Mouse (Mus musculus) heart, postnatal 4 days (tissue): ENCODE results near the gene Cd300a. TPM values are rescaled to one million over a fixed set of nuclear protein-coding genes. Genes with fewer than 3 reads are reported as not detected.

ENCODE experiments used
- DNase-seq: peaks from one replicate; pipeline ENCODE4 v3.0.0; 2021
- total RNA-seq, 2 experiments: library from RNA; stranded (reverse); gene quantifications; 2 replicates each; pipeline ENCODE4 v1.2.3; 2021

The Cd300a gene
- total RNA-seq = under 1 TPM; 0.79 to 0.83 TPM

DNA sequence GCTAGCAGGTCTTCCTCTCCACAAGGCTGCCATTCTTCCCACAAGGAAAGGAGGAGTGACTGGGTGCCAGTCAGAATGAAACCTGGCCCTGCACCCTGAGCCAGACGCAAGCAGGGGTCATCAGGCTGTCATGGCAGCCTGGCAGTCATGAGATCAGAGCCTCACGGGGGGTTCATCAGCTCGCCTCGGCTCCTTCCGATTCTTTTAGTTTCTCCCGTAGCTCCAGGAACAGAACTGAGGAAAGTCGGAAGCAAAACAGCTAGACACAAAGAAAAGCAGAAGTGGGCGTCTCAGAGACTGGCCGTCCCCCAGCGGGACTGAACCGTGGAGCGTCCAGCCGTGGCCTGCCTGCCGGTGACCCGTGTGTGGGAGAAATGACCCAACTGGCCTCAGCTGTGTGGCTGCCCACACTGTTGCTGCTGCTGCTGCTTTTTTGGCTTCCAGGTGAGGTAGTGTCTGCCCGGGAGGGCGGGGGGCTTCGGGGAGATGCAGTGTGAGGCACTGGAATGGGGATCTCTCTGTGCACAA, at the start of gene Cd300a:
TSS of gene Cd300a (plus strand) at position 51 of the 528 bp plus-strand sequence.
- DNase-seq = no peak

GRCm38 (mm10) chr11:114843818-114844463, 45.9 kb upstream of the Cd300a start:
- peak; percentile 71 for DNase-seq

GRCm38 (mm10) chr11:114844464-114845220, 45.2 kb upstream of the Cd300a start:
- no peak for DNase-seq

GRCm38 (mm10) chr11:114846336-114846735, 43.5 kb upstream of the Cd300a start:
- no peak for DNase-seq

GRCm38 (mm10) chr11:114847008-114847407, 42.8 kb upstream of the Cd300a start:
- DNase-seq = no peak

DNA sequence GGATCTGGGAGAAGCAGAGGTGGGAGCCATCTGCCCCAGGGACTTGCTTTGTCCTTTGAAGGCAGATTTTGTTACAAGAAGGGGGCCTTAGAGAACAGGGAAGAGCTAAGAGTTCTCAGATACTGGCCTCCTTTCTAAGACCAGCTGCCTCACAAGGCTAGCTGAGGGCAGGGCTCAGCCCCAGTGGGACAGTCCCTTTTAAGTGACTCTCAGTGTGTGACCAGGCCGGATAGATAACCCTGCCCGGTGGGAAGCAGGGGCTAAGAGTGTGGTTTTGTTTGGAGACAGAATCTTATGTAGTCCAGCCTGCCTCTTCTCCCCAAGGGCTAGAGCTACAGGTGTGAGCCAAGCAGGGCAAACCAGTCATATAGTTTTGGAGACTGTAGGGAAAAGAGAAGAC, 40.3 kb upstream of the Cd300a start:
- no peak for DNase-seq

- no peak for DNase-seq
Observed at GRCm38 (mm10) chr11:114850066-114850451, 39.8 kb upstream of the Cd300a start.

- peak; percentile 57 for DNase-seq
Observed at GRCm38 (mm10) chr11:114850452-114851268, 39.2 kb upstream of the Cd300a start, which contains the start of gene Gprc5c. Gene Gprc5c (plus strand): TSS chr11:114851152.

- DNase-seq = no peak
Observed at GRCm38 (mm10) chr11:114851269-114851607, 38.6 kb upstream of the Cd300a start.

DNA sequence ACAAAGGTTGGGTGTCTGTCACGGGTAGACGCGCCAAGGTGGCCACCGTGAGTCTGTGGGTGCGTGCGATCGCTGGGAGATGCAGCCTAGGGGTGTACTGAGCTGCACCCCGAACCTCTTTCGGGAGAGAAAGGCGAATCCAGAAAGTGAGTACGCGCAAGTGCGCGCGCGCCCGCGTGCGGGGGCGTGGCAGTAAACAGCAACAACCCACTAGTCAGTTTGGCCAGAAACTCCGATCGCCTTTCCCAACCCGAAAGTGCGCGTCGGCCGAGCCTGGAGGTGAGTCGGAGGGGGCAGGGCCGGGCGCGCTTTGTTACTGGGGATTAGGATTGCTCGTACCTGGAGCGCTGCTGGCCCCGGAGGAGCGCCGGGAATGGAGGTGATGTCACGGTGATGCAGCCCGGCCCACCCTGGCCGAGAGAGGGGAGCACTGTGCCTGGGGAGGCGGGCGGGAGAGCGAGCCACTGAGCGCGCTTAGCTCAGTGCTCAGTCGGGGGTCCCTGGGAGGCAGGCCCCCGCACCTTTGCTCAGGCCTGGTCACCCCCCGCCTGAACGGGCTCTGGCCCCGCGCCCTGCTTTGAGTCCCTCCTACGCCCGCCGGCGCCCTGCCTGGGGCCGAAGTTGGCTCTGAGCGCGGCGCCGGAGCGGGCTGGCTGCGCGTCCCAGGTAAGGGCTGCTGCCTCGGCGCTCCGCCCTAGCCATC, 38.1 kb upstream of the Cd300a start:
- DNase-seq = peak; percentile 68

- no peak for DNase-seq
Observed at GRCm38 (mm10) chr11:114852311-114853173, 37.3 kb upstream of the Cd300a start.

DNA sequence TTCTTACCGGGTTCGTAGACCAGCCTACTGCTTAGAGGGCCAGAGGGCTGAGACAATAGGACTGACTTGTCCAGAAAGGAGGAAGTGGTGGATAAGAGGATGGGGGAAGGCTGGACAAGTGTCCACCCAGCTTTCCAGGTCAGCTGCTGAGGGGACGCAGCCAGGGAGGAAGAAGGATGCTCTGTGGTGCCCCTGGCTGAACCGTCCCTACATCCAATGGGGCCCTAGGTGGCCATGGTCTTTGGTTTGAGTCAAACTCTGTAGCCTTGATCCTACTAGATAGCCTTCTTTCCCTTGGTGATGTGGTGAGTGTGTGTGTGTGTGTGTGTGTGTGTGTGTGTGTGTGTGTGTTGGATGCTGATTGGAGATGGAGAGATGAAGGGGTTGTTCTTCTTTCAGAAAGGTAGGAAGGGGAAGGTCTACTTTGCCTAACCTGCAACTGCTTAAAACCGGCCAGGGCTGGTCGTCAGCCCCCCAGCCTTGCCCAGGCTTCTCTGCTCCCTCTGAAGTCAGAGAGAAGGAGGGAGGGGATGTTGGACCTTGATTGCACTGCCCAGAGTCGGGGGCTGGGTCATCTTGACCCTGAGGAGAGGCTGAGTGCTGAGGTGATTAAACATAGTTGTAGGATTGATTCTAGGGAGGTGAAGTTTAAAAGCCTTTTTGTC, 36.5 kb upstream of the Cd300a start:
- DNase-seq = no peak

GRCm38 (mm10) chr11:114854581-114854980, 35.3 kb upstream of the Cd300a start:
- no peak for DNase-seq

GRCm38 (mm10) chr11:114856125-114856524, 33.7 kb upstream of the Cd300a start:
- DNase-seq = no peak

GRCm38 (mm10) chr11:114858641-114859040, 31.2 kb upstream of the Cd300a start:
- peak; percentile 41 for DNase-seq

GRCm38 (mm10) chr11:114861057-114861456, 28.8 kb upstream of the Cd300a start:
- no peak for DNase-seq

GRCm38 (mm10) chr11:114862687-114863086, 27.2 kb upstream of the Cd300a start:
- DNase-seq = no peak

DNA sequence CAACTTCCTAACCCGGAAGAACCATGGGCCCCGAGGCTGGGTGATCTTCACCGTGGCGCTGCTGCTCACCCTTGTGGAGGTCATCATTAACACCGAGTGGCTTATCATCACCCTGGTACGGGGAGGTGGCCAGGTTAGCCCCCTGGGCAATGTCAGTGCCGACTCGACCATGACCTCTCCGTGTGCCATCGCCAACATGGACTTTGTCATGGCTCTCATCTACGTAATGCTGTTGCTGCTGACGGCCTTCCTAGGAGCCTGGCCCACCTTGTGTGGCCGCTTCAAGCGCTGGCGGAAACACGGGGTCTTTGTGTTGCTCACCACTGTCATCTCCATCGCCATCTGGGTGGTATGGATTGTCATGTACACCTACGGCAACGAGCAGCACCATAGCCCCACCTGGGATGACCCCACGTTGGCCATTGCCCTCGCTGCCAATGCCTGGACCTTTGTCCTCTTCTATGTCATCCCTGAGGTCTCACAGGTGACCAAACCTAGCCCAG, 25.9 kb upstream of the Cd300a start:
- no peak for DNase-seq

DNA sequence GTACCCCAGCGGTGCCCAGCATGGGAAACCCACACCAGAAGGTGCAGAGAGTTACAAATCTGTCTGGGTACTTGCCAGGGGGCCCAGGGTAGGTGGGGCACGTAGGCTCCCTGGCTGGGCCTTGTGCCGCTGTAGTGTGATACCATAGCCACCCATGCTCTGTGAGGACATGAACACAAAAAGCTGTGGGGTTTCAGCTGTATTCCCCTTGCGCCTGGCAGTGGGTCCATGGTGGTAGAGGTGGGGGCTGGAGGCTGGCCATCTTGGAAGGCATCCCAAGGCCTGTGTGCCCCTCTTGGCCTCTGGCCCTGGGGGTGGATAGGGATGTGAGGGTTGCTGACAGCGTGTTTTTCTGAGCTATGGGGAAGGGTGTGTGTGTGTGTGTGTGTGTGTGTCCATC, 23.8 kb upstream of the Cd300a start:
- DNase-seq = no peak
